Mouse (Mus musculus) neural tube, embryonic 10.5 days (tissue): ENCODE results near the gene Ctdsp2.

Experiments
- DNase-seq: peaks from one replicate; pipeline ENCODE4 v3.0.0-alpha.2; 2017; ENCODE audit warnings: low spot score; ENCODE audit errors: extremely low spot score

Ctdsp2 gene

GRCm38 (mm10) chr10:126962271-126962965 is 16.1 kb upstream of the Ctdsp2 start:
- DNase-seq = peak; percentile 53

GRCm38 (mm10) chr10:126962966-126963330 is 15.6 kb upstream of the Ctdsp2 start:
- DNase-seq = no peak

GRCm38 (mm10) chr10:126963821-126964220 is 14.7 kb upstream of the Ctdsp2 start:
- no peak for DNase-seq

- peak; percentile 31 for DNase-seq
Observed at GRCm38 (mm10) chr10:126971363-126972050, 7.0 kb upstream of the Ctdsp2 start.

GRCm38 (mm10) chr10:126972051-126972725 is 6.3 kb upstream of the Ctdsp2 start:
- DNase-seq = peak; percentile 87

GRCm38 (mm10) chr10:126972988-126973387 is 5.5 kb upstream of the Ctdsp2 start:
- DNase-seq = no peak

GRCm38 (mm10) chr10:126975706-126976105 is 2.8 kb upstream of the Ctdsp2 start:
- DNase-seq = no peak

GRCm38 (mm10) chr10:126977076-126977475 is 1.4 kb upstream of the Ctdsp2 start:
- DNase-seq = no peak

- DNase-seq = no peak
Observed at GRCm38 (mm10) chr10:126979121-126979635, 661 bp downstream of the Ctdsp2 start.

- DNase-seq = peak; percentile 64
Observed at GRCm38 (mm10) chr10:126979636-126980151, 1.2 kb downstream of the Ctdsp2 start.

GRCm38 (mm10) chr10:126980221-126980932 is 1.9 kb downstream of the Ctdsp2 start:
- DNase-seq = peak; percentile 54

GRCm38 (mm10) chr10:126980933-126981530 is 2.5 kb downstream of the Ctdsp2 start:
- DNase-seq = no peak

- DNase-seq = no peak
Observed at GRCm38 (mm10) chr10:126981746-126982145, 3.2 kb downstream of the Ctdsp2 start.

- no peak for DNase-seq
Observed at GRCm38 (mm10) chr10:126983193-126983725, 4.7 kb downstream of the Ctdsp2 start.

- no peak for DNase-seq
Observed at GRCm38 (mm10) chr10:126984189-126985004, 5.9 kb downstream of the Ctdsp2 start.

GRCm38 (mm10) chr10:126985127-126985526 is 6.6 kb downstream of the Ctdsp2 start:
- no peak for DNase-seq

GRCm38 (mm10) chr10:126985579-126985978 is 7.1 kb downstream of the Ctdsp2 start:
- DNase-seq = no peak

GRCm38 (mm10) chr10:126986541-126986961 is 8.0 kb downstream of the Ctdsp2 start:
- no peak for DNase-seq
